Mouse (Mus musculus): ENCODE data around the gene Nr1i3. TPM values are rescaled to one million over a fixed set of nuclear protein-coding genes. Genes with fewer than 3 reads are reported as not detected.
"Not testable (repeated sequence)": the region's sequence is repeated elsewhere in the genome, so short reads cannot be mapped to it uniquely, and the experiment has no call there.

Nr1i3 gene
- polyA plus RNA-seq, 1 experiment: 0.10 TPM

GRCm38 (mm10) chr1:171226780-171227179 is 13.0 kb downstream of the Nr1i3 start:
- no peak for DNase-seq (ENCODE audit: extremely low spot score in 1 of 2, low spot score in 1 of 2)

- DNase-seq (ENCODE audit: extremely low spot score in 1 of 2, low spot score in 1 of 2): no peak
Measured at GRCm38 (mm10) chr1:171227879-171228278, 14.1 kb downstream of the Nr1i3 start.

GRCm38 (mm10) chr1:171229750-171230149 is 16.0 kb downstream of the Nr1i3 start:
- DNase-seq (ENCODE audit: extremely low spot score in 1 of 2, low spot score in 1 of 2): no peak

GRCm38 (mm10) chr1:171230215-171230614 is 16.4 kb downstream of the Nr1i3 start:
- no peak for DNase-seq (ENCODE audit: extremely low spot score in 1 of 2, low spot score in 1 of 2)

GRCm38 (mm10) chr1:171231844-171232243 is 18.1 kb downstream of the Nr1i3 start:
- no peak for DNase-seq (ENCODE audit: extremely low spot score in 1 of 2, low spot score in 1 of 2)

- DNase-seq (ENCODE audit: extremely low spot score in 1 of 2, low spot score in 1 of 2): no peak
Measured at GRCm38 (mm10) chr1:171232348-171232747, 18.6 kb downstream of the Nr1i3 start.

- DNase-seq (ENCODE audit: extremely low spot score in 1 of 2, low spot score in 1 of 2): no peak
Measured at GRCm38 (mm10) chr1:171232800-171233730, 19.3 kb downstream of the Nr1i3 start.

- no peak for DNase-seq (ENCODE audit: extremely low spot score in 1 of 2, low spot score in 1 of 2)
Measured at GRCm38 (mm10) chr1:171234126-171234525, 20.4 kb downstream of the Nr1i3 start, which contains the start of gene Fcer1g. Fcer1g (minus strand) TSS chr1:171234365.

- no peak for DNase-seq (ENCODE audit: extremely low spot score in 1 of 2, low spot score in 1 of 2)
Measured at GRCm38 (mm10) chr1:171234538-171234937, 20.8 kb downstream of the Nr1i3 start.

GRCm38 (mm10) chr1:171235791-171236190 is 22.0 kb downstream of the Nr1i3 start:
- no peak for DNase-seq (ENCODE audit: extremely low spot score in 1 of 2, low spot score in 1 of 2)

- DNase-seq (ENCODE audit: extremely low spot score in 1 of 2, low spot score in 1 of 2): no peak
Measured at GRCm38 (mm10) chr1:171237438-171237837, 23.7 kb downstream of the Nr1i3 start.

GRCm38 (mm10) chr1:171238463-171238862 is 24.7 kb downstream of the Nr1i3 start:
- peak in 1 of 2 experiments; percentile 57 for DNase-seq (ENCODE audit: extremely low spot score in 1 of 2, low spot score in 1 of 2)

GRCm38 (mm10) chr1:171239992-171240744 is 26.4 kb downstream of the Nr1i3 start:
- no peak for DNase-seq (ENCODE audit: extremely low spot score in 1 of 2, low spot score in 1 of 2)

- no peak for DNase-seq (ENCODE audit: extremely low spot score in 1 of 2, low spot score in 1 of 2)
Measured at GRCm38 (mm10) chr1:171240911-171241310, 27.1 kb downstream of the Nr1i3 start.

GRCm38 (mm10) chr1:171241952-171242351 is 28.2 kb downstream of the Nr1i3 start:
- DNase-seq (ENCODE audit: extremely low spot score in 1 of 2, low spot score in 1 of 2): not testable (repeated sequence)

GRCm38 (mm10) chr1:171245353-171245752 is 31.6 kb downstream of the Nr1i3 start:
- DNase-seq (ENCODE audit: extremely low spot score in 1 of 2, low spot score in 1 of 2): no peak

- peak; percentile 98 to 99 for DNase-seq (ENCODE audit: extremely low spot score in 1 of 2, low spot score in 1 of 2)
Measured at GRCm38 (mm10) chr1:171246709-171247452, 33.1 kb downstream of the Nr1i3 start.

- no peak for DNase-seq (ENCODE audit: extremely low spot score in 1 of 2, low spot score in 1 of 2)
Measured at GRCm38 (mm10) chr1:171247453-171247841, 33.7 kb downstream of the Nr1i3 start.

GRCm38 (mm10) chr1:171247916-171248315 is 34.1 kb downstream of the Nr1i3 start:
- no peak for DNase-seq (ENCODE audit: extremely low spot score in 1 of 2, low spot score in 1 of 2)

GRCm38 (mm10) chr1:171248386-171249226 is 34.8 kb downstream of the Nr1i3 start:
- DNase-seq (ENCODE audit: extremely low spot score in 1 of 2, low spot score in 1 of 2): peak in 1 of 2 experiments; percentile 27
